Mouse (Mus musculus): ENCODE data around the gene Efr3b. TPM values are rescaled to one million over a fixed set of nuclear protein-coding genes. Genes with fewer than 3 reads are reported as not detected.

Efr3b gene
- polyA plus RNA-seq, 1 experiment: 0.83 TPM

GRCm38 (mm10) chr12:4016321-4016720 is 22.4 kb downstream of the Efr3b start:
- Histone ChIP-seq H3K27ac (ENCODE audit: control insufficient read depth, insufficient read depth, low read depth, low read length) (no peak overlapping the region), H3K4me1 (ENCODE audit: control insufficient read depth, insufficient read depth, low read length) (no peaks in the 10 kb centered on the region), H3K27me3 (ENCODE audit: control insufficient read depth, insufficient read depth, low read length) (no peaks in the 10 kb centered on the region), H3K4me3 (ENCODE audit: control insufficient read depth, low read depth, low read length) (no peak overlapping the region), H3K36me3 (ENCODE audit: control insufficient read depth, insufficient read depth, low read length) (no peaks in the 10 kb centered on the region)
- TF ChIP-seq CTCF (IDR thresholded peaks at IDR 0.05; ENCODE audit: control insufficient read depth, insufficient read depth, insufficient replicate concordance, low read depth, low read length): no peak
- TF ChIP-seq POLR2A (IDR thresholded peaks at IDR 0.05; ENCODE audit: control insufficient read depth, low read depth, low read length): no peak

DNA sequence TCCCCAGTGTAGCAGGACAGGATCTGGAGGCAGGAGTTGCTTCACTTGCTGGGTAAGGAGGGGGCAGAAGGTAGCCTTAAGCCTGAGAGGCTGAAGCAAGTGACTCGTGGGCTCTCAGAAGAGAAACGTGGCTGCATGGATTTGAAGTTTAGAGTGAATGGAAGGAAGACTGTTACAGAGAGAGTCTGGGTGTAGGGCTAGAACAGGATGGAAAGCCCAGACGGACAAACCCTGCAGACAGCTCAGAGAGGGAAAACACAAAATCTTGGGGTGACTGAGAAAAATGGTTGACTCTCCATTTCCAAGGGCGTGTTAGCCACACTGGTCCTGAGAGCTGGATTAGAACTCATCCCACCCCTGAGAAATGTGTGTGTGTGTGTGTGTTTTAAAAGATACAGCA is 23.0 kb downstream of the Efr3b start:
- H3K27me3 ChIP-seq (ENCODE audit: control insufficient read depth, insufficient read depth, low read length): no peaks in the 10 kb centered on the region
- H3K36me3 ChIP-seq (ENCODE audit: control insufficient read depth, insufficient read depth, low read length): no peaks in the 10 kb centered on the region
- H3K27ac ChIP-seq (ENCODE audit: control insufficient read depth, insufficient read depth, low read depth, low read length): no peak overlapping the region
- H3K4me1 ChIP-seq (ENCODE audit: control insufficient read depth, insufficient read depth, low read length): no peaks in the 10 kb centered on the region
- H3K4me3 ChIP-seq (ENCODE audit: control insufficient read depth, low read depth, low read length): no peak overlapping the region
- TF ChIP-seq POLR2A (IDR thresholded peaks at IDR 0.05; ENCODE audit: control insufficient read depth, low read depth, low read length) (no peak), CTCF (IDR thresholded peaks at IDR 0.05; ENCODE audit: control insufficient read depth, insufficient read depth, insufficient replicate concordance, low read depth, low read length) (no peak)

GRCm38 (mm10) chr12:4015255-4015654 is 23.5 kb downstream of the Efr3b start:
- Histone ChIP-seq H3K27ac (ENCODE audit: control insufficient read depth, insufficient read depth, low read depth, low read length) (no peak overlapping the region), H3K27me3 (ENCODE audit: control insufficient read depth, insufficient read depth, low read length) (no peaks in the 10 kb centered on the region), H3K4me1 (ENCODE audit: control insufficient read depth, insufficient read depth, low read length) (no peaks in the 10 kb centered on the region), H3K36me3 (ENCODE audit: control insufficient read depth, insufficient read depth, low read length) (no peaks in the 10 kb centered on the region), H3K4me3 (ENCODE audit: control insufficient read depth, low read depth, low read length) (no peak overlapping the region)
- no peak for TF ChIP-seq POLR2A (IDR thresholded peaks at IDR 0.05; ENCODE audit: control insufficient read depth, low read depth, low read length)
- TF ChIP-seq CTCF (IDR thresholded peaks at IDR 0.05; ENCODE audit: control insufficient read depth, insufficient read depth, insufficient replicate concordance, low read depth, low read length): no peak

GRCm38 (mm10) chr12:4011715-4012114 is 27.0 kb downstream of the Efr3b start:
- Histone ChIP-seq H3K4me1 (ENCODE audit: control insufficient read depth, insufficient read depth, low read length) (peaks cover 10% of the 10 kb centered on the region), H3K36me3 (ENCODE audit: control insufficient read depth, insufficient read depth, low read length) (no peaks in the 10 kb centered on the region)
- TF ChIP-seq POLR2A (IDR thresholded peaks at IDR 0.05; ENCODE audit: control insufficient read depth, low read depth, low read length) (no peak), CTCF (IDR thresholded peaks at IDR 0.05; ENCODE audit: control insufficient read depth, insufficient read depth, insufficient replicate concordance, low read depth, low read length) (no peak)

GRCm38 (mm10) chr12:4011301-4011700 is 27.4 kb downstream of the Efr3b start:
- H3K27ac ChIP-seq (ENCODE audit: control insufficient read depth, insufficient read depth, low read depth, low read length): no peak overlapping the region
- no peak for TF ChIP-seq CTCF (IDR thresholded peaks at IDR 0.05; ENCODE audit: control insufficient read depth, insufficient read depth, insufficient replicate concordance, low read depth, low read length)
- TF ChIP-seq POLR2A (IDR thresholded peaks at IDR 0.05; ENCODE audit: control insufficient read depth, low read depth, low read length): no peak
- no peaks in the 10 kb centered on the region for H3K36me3 ChIP-seq (ENCODE audit: control insufficient read depth, insufficient read depth, low read length)
- H3K4me3 ChIP-seq (ENCODE audit: control insufficient read depth, low read depth, low read length): no peak overlapping the region
- H3K27me3 ChIP-seq (ENCODE audit: control insufficient read depth, insufficient read depth, low read length): no peaks in the 10 kb centered on the region
- peaks cover 12% of the 10 kb centered on the region for H3K4me1 ChIP-seq (ENCODE audit: control insufficient read depth, insufficient read depth, low read length)

More at GRCm38 (mm10) chr12:4011715-4012114, 27.0 kb downstream of the Efr3b start:
- no peak overlapping the region for H3K27ac ChIP-seq (ENCODE audit: control insufficient read depth, insufficient read depth, low read depth, low read length)
- no peaks in the 10 kb centered on the region for H3K27me3 ChIP-seq (ENCODE audit: control insufficient read depth, insufficient read depth, low read length)
- no peak overlapping the region for H3K4me3 ChIP-seq (ENCODE audit: control insufficient read depth, low read depth, low read length)

DNA sequence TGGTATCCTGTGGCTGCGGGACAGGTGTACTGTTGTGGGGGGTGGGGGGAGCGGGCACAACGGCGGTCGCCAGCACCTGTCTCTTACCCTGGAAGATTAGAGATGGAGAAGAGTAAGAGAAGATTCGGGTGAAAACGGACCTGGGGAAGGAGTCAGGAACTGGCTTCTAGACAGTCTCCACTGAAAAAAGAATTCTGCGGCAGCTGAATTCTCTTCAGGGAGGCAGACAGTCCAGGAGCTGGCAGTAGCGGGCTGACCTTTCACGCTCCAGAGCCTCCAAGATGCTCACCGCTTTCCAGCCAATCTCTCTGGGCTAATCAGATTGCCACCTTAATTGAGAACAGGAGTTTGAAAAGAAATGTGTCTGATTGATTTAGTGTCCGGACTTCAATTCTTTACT is 30.0 kb downstream of the Efr3b start:
- Histone ChIP-seq H3K4me3 (ENCODE audit: control insufficient read depth, low read depth, low read length) (no peak overlapping the region), H3K27me3 (ENCODE audit: control insufficient read depth, insufficient read depth, low read length) (no peaks in the 10 kb centered on the region)

DNA sequence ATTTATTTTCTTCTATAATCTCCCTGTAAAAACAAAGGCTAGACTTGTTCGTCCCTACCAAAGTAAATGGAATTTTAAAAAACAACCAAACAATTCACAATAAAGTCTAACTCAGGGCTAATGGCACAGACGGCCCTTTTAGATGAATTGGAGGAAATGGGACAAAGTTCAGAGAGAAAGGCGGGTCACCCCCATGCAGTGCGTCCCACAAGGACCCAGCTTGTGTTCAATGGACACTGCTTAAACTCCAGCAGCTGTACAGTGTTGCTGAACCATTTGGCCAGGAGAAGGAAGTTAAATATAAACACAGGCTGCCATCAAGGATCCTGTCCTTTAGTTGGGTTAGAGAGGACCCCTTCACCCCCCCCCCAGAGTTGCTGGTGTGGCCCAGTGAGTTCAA is 30.9 kb downstream of the Efr3b start:
- no peaks in the 10 kb centered on the region for H3K36me3 ChIP-seq (ENCODE audit: control insufficient read depth, insufficient read depth, low read length)
- peaks cover 12% of the 10 kb centered on the region for H3K4me1 ChIP-seq (ENCODE audit: control insufficient read depth, insufficient read depth, low read length)
- no peak for TF ChIP-seq POLR2A (IDR thresholded peaks at IDR 0.05; ENCODE audit: control insufficient read depth, low read depth, low read length)
- TF ChIP-seq CTCF (IDR thresholded peaks at IDR 0.05; ENCODE audit: control insufficient read depth, insufficient read depth, insufficient replicate concordance, low read depth, low read length): no peak

More for the DNA sequence above, 30.0 kb downstream of the Efr3b start:
- no peaks in the 10 kb centered on the region for H3K36me3 ChIP-seq (ENCODE audit: control insufficient read depth, insufficient read depth, low read length)
- no peak for TF ChIP-seq POLR2A (IDR thresholded peaks at IDR 0.05; ENCODE audit: control insufficient read depth, low read depth, low read length)
- no peak for TF ChIP-seq CTCF (IDR thresholded peaks at IDR 0.05; ENCODE audit: control insufficient read depth, insufficient read depth, insufficient replicate concordance, low read depth, low read length)
- H3K27ac ChIP-seq (ENCODE audit: control insufficient read depth, insufficient read depth, low read depth, low read length): no peak overlapping the region
- H3K4me1 ChIP-seq (ENCODE audit: control insufficient read depth, insufficient read depth, low read length): peaks cover 12% of the 10 kb centered on the region

DNA sequence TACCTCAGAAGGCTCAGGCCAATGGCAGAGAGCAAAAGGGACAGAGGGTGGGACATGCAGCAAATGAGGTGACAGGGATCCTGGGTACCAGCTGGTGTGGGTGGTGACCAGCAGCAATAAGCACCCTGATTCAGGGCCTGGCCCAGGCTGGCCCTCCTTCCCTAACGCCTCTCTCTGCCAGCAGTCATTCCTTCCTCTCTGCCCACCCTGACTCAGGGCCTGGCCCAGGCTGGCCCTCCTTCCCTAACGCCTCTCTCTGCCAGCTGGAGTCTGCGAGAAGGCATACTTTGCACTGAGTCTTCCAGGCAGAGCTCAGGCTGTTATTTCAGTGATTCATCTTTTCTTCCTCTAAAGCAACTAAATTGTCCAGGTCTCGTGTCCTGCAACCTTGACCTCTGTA is 31.5 kb downstream of the Efr3b start:
- Histone ChIP-seq H3K36me3 (ENCODE audit: control insufficient read depth, insufficient read depth, low read length) (no peaks in the 10 kb centered on the region), H3K4me3 (ENCODE audit: control insufficient read depth, low read depth, low read length) (no peak overlapping the region), H3K4me1 (ENCODE audit: control insufficient read depth, insufficient read depth, low read length) (peaks cover 12% of the 10 kb centered on the region), H3K27me3 (ENCODE audit: control insufficient read depth, insufficient read depth, low read length) (no peaks in the 10 kb centered on the region), H3K27ac (ENCODE audit: control insufficient read depth, insufficient read depth, low read depth, low read length) (peak overlapping the region; percentile 70)
- TF ChIP-seq POLR2A (IDR thresholded peaks at IDR 0.05; ENCODE audit: control insufficient read depth, low read depth, low read length) (no peak), CTCF (IDR thresholded peaks at IDR 0.05; ENCODE audit: control insufficient read depth, insufficient read depth, insufficient replicate concordance, low read depth, low read length) (no peak)

More for the DNA sequence above, 30.9 kb downstream of the Efr3b start:
- Histone ChIP-seq H3K27me3 (ENCODE audit: control insufficient read depth, insufficient read depth, low read length) (no peaks in the 10 kb centered on the region), H3K4me3 (ENCODE audit: control insufficient read depth, low read depth, low read length) (no peak overlapping the region), H3K27ac (ENCODE audit: control insufficient read depth, insufficient read depth, low read depth, low read length) (no peak overlapping the region)
